Mouse (Mus musculus): ENCODE measurements around the gene Dscaml1. TPM values are rescaled to one million over a fixed set of nuclear protein-coding genes. Genes with fewer than 3 reads are reported as not detected.

Dscaml1 gene
- polyA plus RNA-seq, 1 experiment from 2014 or later, result 0.07 TPM

GRCm38 (mm10) chr9:45431150-45431549 lies 4.7 kb downstream of the Dscaml1 start:
- Histone ChIP-seq H3K4me3 (peak overlapping the region; percentile 50), H3K27me3 (replicated peaks) (peaks cover 91% of the 10 kb centered on the region), H3K9ac (no peak overlapping the region), H3K4me2 (peak overlapping the region; percentile 75), H3K36me3 (no peaks in the 10 kb centered on the region), H3K9me3 (no peaks in the 10 kb centered on the region), H3K4me1 (peaks cover 26% of the 10 kb centered on the region), H3K27ac (replicated peaks) (no peak overlapping the region)
- WGBS, result 3% methylated on average over 26 of the region's 26 CpGs
- no peak for ATAC-seq (ENCODE audit: extremely low read depth, insufficient number of reproducible peaks, low FRiP score, low TSS enrichment)

GRCm38 (mm10) chr9:45432639-45433038 lies 6.2 kb downstream of the Dscaml1 start:
- Histone ChIP-seq H3K36me3 (no peaks in the 10 kb centered on the region), H3K4me2 (no peak overlapping the region), H3K9ac (no peak overlapping the region), H3K4me3 (no peak overlapping the region), H3K27me3 (replicated peaks) (peaks cover 81% of the 10 kb centered on the region), H3K27ac (replicated peaks) (no peak overlapping the region), H3K9me3 (no peaks in the 10 kb centered on the region), H3K4me1 (peaks cover 18% of the 10 kb centered on the region)
- WGBS, result 69% methylated on average over 12 of the region's 12 CpGs
- no peak for ATAC-seq (ENCODE audit: extremely low read depth, insufficient number of reproducible peaks, low FRiP score, low TSS enrichment)

GRCm38 (mm10) chr9:45433119-45433518 lies 6.7 kb downstream of the Dscaml1 start:
- Histone ChIP-seq H3K4me1 (peaks cover 18% of the 10 kb centered on the region), H3K36me3 (no peaks in the 10 kb centered on the region), H3K4me2 (no peak overlapping the region), H3K9me3 (no peaks in the 10 kb centered on the region), H3K27ac (replicated peaks) (no peak overlapping the region), H3K9ac (no peak overlapping the region), H3K4me3 (no peak overlapping the region), H3K27me3 (replicated peaks) (peaks cover 78% of the 10 kb centered on the region)
- no peak for ATAC-seq (ENCODE audit: extremely low read depth, insufficient number of reproducible peaks, low FRiP score, low TSS enrichment)
- 73% methylated on average over 9 of the region's 9 CpGs for WGBS

- Histone ChIP-seq H3K9me3 (no peaks in the 10 kb centered on the region), H3K9ac (no peak overlapping the region), H3K36me3 (no peaks in the 10 kb centered on the region), H3K27me3 (replicated peaks) (peaks cover 78% of the 10 kb centered on the region), H3K4me1 (peaks cover 18% of the 10 kb centered on the region), H3K4me3 (no peak overlapping the region), H3K27ac (replicated peaks) (no peak overlapping the region), H3K4me2 (no peak overlapping the region)
- ATAC-seq (ENCODE audit: extremely low read depth, insufficient number of reproducible peaks, low FRiP score, low TSS enrichment), result no peak
- WGBS, result 76% methylated on average over 2 of the region's 2 CpGs
Observed at GRCm38 (mm10) chr9:45434171-45434570, 7.7 kb downstream of the Dscaml1 start.

- H3K9ac ChIP-seq, result no peak overlapping the region
- 66% methylated on average over 4 of the region's 4 CpGs for whole genome bisulfite sequencing
- no peaks in the 10 kb centered on the region for H3K4me1 ChIP-seq
- no peak overlapping the region for H3K27ac ChIP-seq (replicated peaks)
- H3K27me3 ChIP-seq (replicated peaks), result peaks cover 68% of the 10 kb centered on the region
- no peaks in the 10 kb centered on the region for H3K9me3 ChIP-seq
- no peak overlapping the region for H3K4me2 ChIP-seq
- no peaks in the 10 kb centered on the region for H3K36me3 ChIP-seq
- H3K4me3 ChIP-seq, result no peak overlapping the region
- no peak for ATAC-seq (ENCODE audit: extremely low read depth, insufficient number of reproducible peaks, low FRiP score, low TSS enrichment)
Observed at GRCm38 (mm10) chr9:45439025-45439424, 12.6 kb downstream of the Dscaml1 start.

GRCm38 (mm10) chr9:45440083-45440784 lies 13.8 kb downstream of the Dscaml1 start:
- no peaks in the 10 kb centered on the region for H3K4me1 ChIP-seq
- H3K4me2 ChIP-seq, result no peak overlapping the region
- no peak for ATAC-seq (ENCODE audit: extremely low read depth, insufficient number of reproducible peaks, low FRiP score, low TSS enrichment)
- 70% methylated on average over 16 of the region's 16 CpGs for WGBS
- H3K36me3 ChIP-seq, result no peaks in the 10 kb centered on the region
- H3K27ac ChIP-seq (replicated peaks), result no peak overlapping the region
- H3K9me3 ChIP-seq, result no peaks in the 10 kb centered on the region
- no peak overlapping the region for H3K9ac ChIP-seq
- H3K4me3 ChIP-seq, result no peak overlapping the region
- H3K27me3 ChIP-seq (replicated peaks), result peaks cover 57% of the 10 kb centered on the region

GRCm38 (mm10) chr9:45444251-45444798 lies 17.9 kb downstream of the Dscaml1 start:
- no peaks in the 10 kb centered on the region for H3K36me3 ChIP-seq
- peaks cover 68% of the 10 kb centered on the region for H3K27me3 ChIP-seq (replicated peaks)
- H3K9me3 ChIP-seq, result no peaks in the 10 kb centered on the region
- no peak overlapping the region for H3K4me2 ChIP-seq
- WGBS, result 68% methylated on average over 5 of the region's 5 CpGs
- no peaks in the 10 kb centered on the region for H3K4me1 ChIP-seq
- no peak for ATAC-seq (ENCODE audit: extremely low read depth, insufficient number of reproducible peaks, low FRiP score, low TSS enrichment)
- H3K9ac ChIP-seq, result no peak overlapping the region
- no peak overlapping the region for H3K4me3 ChIP-seq
- H3K27ac ChIP-seq (replicated peaks), result no peak overlapping the region

GRCm38 (mm10) chr9:45449658-45450057 lies 23.2 kb downstream of the Dscaml1 start:
- no peak for ATAC-seq (ENCODE audit: extremely low read depth, insufficient number of reproducible peaks, low FRiP score, low TSS enrichment)
- Histone ChIP-seq H3K9ac (no peak overlapping the region), H3K36me3 (no peaks in the 10 kb centered on the region), H3K4me3 (no peak overlapping the region), H3K9me3 (no peaks in the 10 kb centered on the region), H3K27me3 (replicated peaks) (peaks cover 37% of the 10 kb centered on the region), H3K27ac (replicated peaks) (no peak overlapping the region), H3K4me2 (no peak overlapping the region), H3K4me1 (no peaks in the 10 kb centered on the region)
- WGBS, result 68% methylated on average over 4 of the region's 4 CpGs

- H3K27ac ChIP-seq (replicated peaks), result no peak overlapping the region
- 79% methylated on average over 4 of the region's 4 CpGs for WGBS
- no peaks in the 10 kb centered on the region for H3K9me3 ChIP-seq
- no peak overlapping the region for H3K9ac ChIP-seq
- H3K4me3 ChIP-seq, result no peak overlapping the region
- H3K27me3 ChIP-seq (replicated peaks), result peaks cover 36% of the 10 kb centered on the region
- H3K4me1 ChIP-seq, result no peaks in the 10 kb centered on the region
- no peak for ATAC-seq (ENCODE audit: extremely low read depth, insufficient number of reproducible peaks, low FRiP score, low TSS enrichment)
- no peaks in the 10 kb centered on the region for H3K36me3 ChIP-seq
- H3K4me2 ChIP-seq, result no peak overlapping the region
Observed at GRCm38 (mm10) chr9:45451346-45451745, 24.9 kb downstream of the Dscaml1 start.

GRCm38 (mm10) chr9:45454032-45454431 lies 27.6 kb downstream of the Dscaml1 start:
- no peak overlapping the region for H3K27ac ChIP-seq (replicated peaks)
- ATAC-seq (ENCODE audit: extremely low read depth, insufficient number of reproducible peaks, low FRiP score, low TSS enrichment), result no peak
- WGBS, result 76% methylated on average over 10 of the region's 10 CpGs
- no peak overlapping the region for H3K4me2 ChIP-seq
- H3K4me3 ChIP-seq, result no peak overlapping the region
- H3K9me3 ChIP-seq, result no peaks in the 10 kb centered on the region
- H3K4me1 ChIP-seq, result no peaks in the 10 kb centered on the region
- no peak overlapping the region for H3K9ac ChIP-seq
- H3K36me3 ChIP-seq, result no peaks in the 10 kb centered on the region
- H3K27me3 ChIP-seq (replicated peaks), result peaks cover 25% of the 10 kb centered on the region

- H3K36me3 ChIP-seq, result no peaks in the 10 kb centered on the region
- no peak overlapping the region for H3K4me3 ChIP-seq
- 53% methylated on average over 8 of the region's 8 CpGs for WGBS
- no peak overlapping the region for H3K9ac ChIP-seq
- no peak overlapping the region for H3K4me2 ChIP-seq
- peaks cover 21% of the 10 kb centered on the region for H3K27me3 ChIP-seq (replicated peaks)
- no peaks in the 10 kb centered on the region for H3K9me3 ChIP-seq
- H3K27ac ChIP-seq (replicated peaks), result no peak overlapping the region
- no peaks in the 10 kb centered on the region for H3K4me1 ChIP-seq
- no peak for ATAC-seq (ENCODE audit: extremely low read depth, insufficient number of reproducible peaks, low FRiP score, low TSS enrichment)
Observed at GRCm38 (mm10) chr9:45454889-45455610, 28.6 kb downstream of the Dscaml1 start.

All from heart, embryonic 13.5 days (tissue).